Mouse (Mus musculus) mature B cell (primary cell): ENCODE data around the gene Exosc2.

Experiments used
- in situ Hi-C: fragments of 300-500 bp; cut with MboI; formaldehyde crosslinking; loops from 2 replicates; pipeline ENCODE4 v1.14.3; 2019

Gene Exosc2

DNA sequence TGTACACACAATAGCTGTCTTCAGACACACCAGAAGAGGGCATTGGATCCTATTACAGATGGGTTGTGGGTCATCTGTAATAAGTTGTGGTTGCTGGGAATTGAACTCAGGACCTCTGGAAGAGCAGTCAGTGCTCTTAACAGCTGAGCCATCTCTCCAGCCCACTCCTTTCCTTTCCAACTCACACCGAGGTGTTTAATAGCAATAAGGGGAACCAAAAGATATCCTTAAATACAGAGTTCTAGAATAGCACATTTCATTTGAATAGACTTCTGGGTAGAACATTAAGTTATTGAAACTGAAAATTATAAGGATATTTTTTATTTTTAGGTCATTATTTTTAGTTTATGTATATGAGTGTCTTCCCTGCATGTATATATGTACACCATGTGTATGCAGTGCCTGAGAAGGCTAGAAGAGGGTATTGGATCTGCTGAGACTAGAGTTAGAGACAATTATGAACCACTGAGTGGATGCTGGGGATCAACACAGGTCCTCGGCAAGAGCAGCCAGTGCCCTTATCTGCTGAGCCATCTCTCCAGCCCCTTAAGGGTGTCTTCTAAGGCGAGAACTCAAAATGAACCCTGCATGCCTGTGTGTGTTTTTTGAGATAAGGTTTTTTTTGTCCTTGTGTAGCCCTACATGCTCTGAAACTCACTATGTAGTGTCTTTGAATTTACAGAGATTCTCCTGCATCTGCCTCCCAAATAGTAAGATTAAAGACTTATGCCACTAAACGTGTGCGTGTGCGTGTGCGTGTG lies 54.4 kb downstream of the Exosc2 start:
- in situ Hi-C loops: no loop called here

DNA sequence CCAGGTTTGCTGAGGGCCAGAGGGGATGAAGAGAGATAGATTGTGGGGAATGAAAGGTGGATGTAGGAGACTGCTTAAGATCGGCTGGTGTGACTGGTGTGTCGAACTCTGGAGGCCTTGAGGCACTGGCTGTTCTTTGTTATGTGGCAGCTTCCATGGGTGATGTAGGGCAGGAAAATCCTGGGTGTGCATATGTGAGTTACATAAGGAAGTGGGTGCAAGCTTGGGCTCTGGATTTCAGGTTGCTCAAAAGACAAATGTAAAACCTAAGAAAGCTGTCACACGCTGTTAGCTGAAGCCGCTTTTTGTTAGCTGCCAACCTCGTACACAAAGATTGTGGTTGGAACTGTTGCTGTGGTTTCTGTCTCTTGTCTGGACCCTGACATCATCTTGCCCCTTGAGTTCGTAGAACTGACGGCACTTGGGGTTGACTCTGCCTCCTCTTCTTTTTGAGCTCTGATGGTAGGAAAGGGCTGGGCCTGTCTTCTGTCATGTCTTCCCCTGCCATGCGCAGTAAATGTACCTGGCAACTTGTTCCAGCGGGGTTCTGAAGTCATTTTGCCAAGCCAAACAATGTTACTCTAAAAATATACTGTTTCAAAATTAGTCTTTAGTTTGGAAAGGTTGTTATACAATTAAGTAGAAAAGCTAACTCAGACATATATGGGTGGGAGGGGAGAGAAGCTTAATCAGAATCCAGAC lies 57.2 kb downstream of the Exosc2 start:
- in situ Hi-C loops: no loop called here

DNA sequence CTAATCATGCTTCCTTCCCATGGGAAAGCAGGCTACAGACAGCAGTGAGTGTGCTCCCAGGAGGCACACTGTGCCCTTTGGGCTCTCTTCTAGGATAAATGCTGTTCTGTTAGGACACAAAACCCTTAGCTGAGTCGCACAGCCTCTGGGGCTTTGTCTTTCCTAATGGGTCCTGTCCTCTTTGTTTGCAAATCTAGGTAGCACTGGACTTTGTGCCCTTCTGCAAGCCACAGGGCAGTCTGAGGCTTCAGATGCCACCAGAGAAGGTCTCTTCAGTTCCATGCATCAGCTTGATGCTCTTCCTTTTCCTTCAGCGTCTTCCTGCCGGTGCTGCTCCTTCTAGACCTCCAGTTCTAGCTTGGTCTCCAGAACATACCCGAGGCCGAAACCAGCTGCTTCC lies 60.1 kb downstream of the Exosc2 start:
- in situ Hi-C loops: no loop called here
